Comparison of ENCODE assay signal across 10 mouse cellular contexts in the genomic region with DNA sequence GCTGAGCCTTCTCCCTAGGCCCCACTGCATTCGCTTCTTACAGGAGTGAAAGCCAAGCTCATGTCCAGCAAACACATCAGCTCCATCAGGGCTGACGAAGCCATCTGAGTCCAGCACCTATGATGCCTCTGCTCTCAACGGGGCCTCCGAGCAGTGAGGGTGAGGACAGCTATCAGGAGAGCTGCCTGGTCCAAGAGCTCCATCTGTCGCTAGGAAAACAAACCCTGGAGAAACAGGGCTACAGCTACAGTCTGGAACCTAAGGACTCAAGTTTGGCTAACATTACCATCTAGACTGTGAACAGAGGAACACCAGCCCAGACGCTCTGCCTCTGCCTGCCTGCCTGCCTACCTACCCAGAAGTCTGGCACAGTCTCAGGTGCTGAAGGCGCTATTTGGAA.
A peak's percentile ranks its signal among the peaks of the same experiment; 100 is the strongest.
DNase-seq lines count a peak whose midpoint lies in the region; ATAC-seq lines count a peak whose summit lies in the region.
"Had no signal": no experiment of that assay in that cellular context is flagged by ENCODE, and none has a peak within 500 bp of the region (broad histone marks: within the 10 kb centered on the region; RNA-seq: fewer than 3 reads in every experiment).

No protein-coding gene starts in this region.

- H3K27ac ChIP-seq in heart, embryonic 10.5 days = no peak overlapping the region
- peak overlapping the region; percentile 44; the same call in 1 of the 2 replicates for H3K27ac ChIP-seq in embryonic facial prominence, embryonic 13.5 days
- H3K27ac ChIP-seq in limb, embryonic 15.5 days = peak overlapping the region; percentile 60

- ATAC-seq in embryonic facial prominence, embryonic 13.5 days (ENCODE audit: insufficient number of reproducible peaks, insufficient read depth, low FRiP score, low TSS enrichment, low read depth) = no peak
- ATAC-seq in limb, embryonic 15.5 days (ENCODE audit: insufficient number of reproducible peaks, low FRiP score, low TSS enrichment, low read depth) = no peak

- H3K4me1 ChIP-seq in heart, embryonic 10.5 days = peaks cover 15% of the 10 kb centered on the region
- peaks cover 46% of the 10 kb centered on the region for H3K4me1 ChIP-seq in embryonic facial prominence, embryonic 13.5 days
- H3K4me1 ChIP-seq in limb, embryonic 15.5 days = peaks cover 25% of the 10 kb centered on the region

- H3K36me3 ChIP-seq in heart, embryonic 10.5 days = peaks cover 21% of the 10 kb centered on the region
- peaks cover 21% of the 10 kb centered on the region for H3K36me3 ChIP-seq in embryonic facial prominence, embryonic 13.5 days
- peaks cover 19% of the 10 kb centered on the region for H3K36me3 ChIP-seq in limb, embryonic 15.5 days

- WGBS in heart, embryonic 10.5 days = 75% methylated on average over 7 of the region's 7 CpGs
- 88% methylated on average over 7 of the region's 7 CpGs for WGBS in embryonic facial prominence, embryonic 13.5 days
- WGBS in limb, embryonic 15.5 days = 81% methylated on average over 7 of the region's 7 CpGs

- H3K4me3 ChIP-seq in heart, embryonic 10.5 days = no peak overlapping the region
- no peak overlapping the region for H3K4me3 ChIP-seq in embryonic facial prominence, embryonic 13.5 days
- no peak overlapping the region for H3K4me3 ChIP-seq in limb, embryonic 15.5 days

- peaks cover 14% of the 10 kb centered on the region for H3K9me3 ChIP-seq in heart, embryonic 10.5 days
- H3K9me3 ChIP-seq in embryonic facial prominence, embryonic 13.5 days = peaks cover 14% of the 10 kb centered on the region
- H3K9me3 ChIP-seq in limb, embryonic 15.5 days = peaks cover 8% of the 10 kb centered on the region

- DNase-seq in heart, adult 11 months = peak; percentile 94
- no peak for DNase-seq in heart, embryonic 10.5 days (ENCODE audit: low spot score)
- DNase-seq in lung, postnatal 25 days (ENCODE audit: low spot score) = peak; percentile 16
- DNase-seq in lung, postnatal 10 days = no peak
- no peak for DNase-seq in ovary, postnatal 10 days (ENCODE audit: low spot score)
- DNase-seq in thymus, postnatal 25 days = no peak
- DNase-seq: kidney, adult 8-10 months; lung, adult 18-20 months had no signal

- H3K9ac ChIP-seq in embryonic facial prominence, embryonic 13.5 days = no peak overlapping the region
- no peak overlapping the region for H3K9ac ChIP-seq in limb, embryonic 15.5 days

- H3K4me2 ChIP-seq in embryonic facial prominence, embryonic 13.5 days = no peak overlapping the region
- no peak overlapping the region for H3K4me2 ChIP-seq in limb, embryonic 15.5 days

- H3K27me3 ChIP-seq in heart, embryonic 10.5 days (ENCODE audit: insufficient read depth, poor library complexity, severe bottlenecking) = no peaks in the 10 kb centered on the region
- H3K27me3 ChIP-seq in embryonic facial prominence, embryonic 13.5 days = no peaks in the 10 kb centered on the region
- H3K27me3 ChIP-seq in limb, embryonic 15.5 days = no peaks in the 10 kb centered on the region

Comparison
In these comparisons a context has a peak if more than half of its experiments do, and no peak if none do; other contexts are left out.
1. DNase-seq: peak in heart, adult 11 months (single experiment) and lung, postnatal 25 days (single experiment); none in heart, embryonic 10.5 days (single experiment), lung, postnatal 10 days (single experiment), ovary, postnatal 10 days (single experiment) and thymus, postnatal 25 days (single experiment).